Comparison of ENCODE assay signal across 18 mouse cellular contexts in genomic region chr7:75968177-75968576, GRCm38 (mm10).
"Had no signal": no experiment of that assay in that cellular context is flagged by ENCODE, and none has a peak within 500 bp of the region (broad histone marks: within the 10 kb centered on the region; RNA-seq: fewer than 3 reads in every experiment).

No protein-coding gene starts in this region.

- H3K4me3 ChIP-seq: midbrain, embryonic 10.5 days; midbrain, embryonic 12.5 days; neural tube, embryonic 13.5 days; neural tube, embryonic 15.5 days had no signal

- H3K27me3 ChIP-seq: midbrain, embryonic 12.5 days; neural tube, embryonic 13.5 days; neural tube, embryonic 15.5 days had no signal

- ATAC-seq: midbrain, embryonic 16.5 days had no signal

- H3K9me3 ChIP-seq: midbrain, embryonic 10.5 days; midbrain, embryonic 12.5 days; neural tube, embryonic 13.5 days; neural tube, embryonic 15.5 days had no signal

- DNase-seq: lung, adult 18-20 months; lung, embryonic 14.5 days; lung, postnatal 10 days; lung, postnatal 4 days; midbrain, embryonic 14.5 days; retina, postnatal 1 day; right cerebral cortex, adult 18-20 months; right cerebral cortex, postnatal 25 days; right cerebral cortex, postnatal 4 days; spleen, adult 18-20 months; thymus, adult 18-20 months; thymus, postnatal 14 days; thymus, postnatal 36 days had no signal

- H3K9ac ChIP-seq: lung, embryonic 14.5 days; midbrain, embryonic 12.5 days; neural tube, embryonic 13.5 days; neural tube, embryonic 15.5 days had no signal

- H3K4me2 ChIP-seq: lung, embryonic 14.5 days; midbrain, embryonic 12.5 days; neural tube, embryonic 13.5 days; neural tube, embryonic 15.5 days had no signal

- H3K4me1 ChIP-seq: midbrain, embryonic 10.5 days; midbrain, embryonic 12.5 days; neural tube, embryonic 13.5 days; neural tube, embryonic 15.5 days had no signal

- H3K36me3 ChIP-seq: midbrain, embryonic 10.5 days; midbrain, embryonic 12.5 days; neural tube, embryonic 13.5 days; neural tube, embryonic 15.5 days had no signal

- H3K27ac ChIP-seq: midbrain, embryonic 10.5 days; midbrain, embryonic 12.5 days; neural tube, embryonic 13.5 days; neural tube, embryonic 15.5 days had no signal
